Mouse (Mus musculus): ENCODE data around the gene Cd47.

DNA sequence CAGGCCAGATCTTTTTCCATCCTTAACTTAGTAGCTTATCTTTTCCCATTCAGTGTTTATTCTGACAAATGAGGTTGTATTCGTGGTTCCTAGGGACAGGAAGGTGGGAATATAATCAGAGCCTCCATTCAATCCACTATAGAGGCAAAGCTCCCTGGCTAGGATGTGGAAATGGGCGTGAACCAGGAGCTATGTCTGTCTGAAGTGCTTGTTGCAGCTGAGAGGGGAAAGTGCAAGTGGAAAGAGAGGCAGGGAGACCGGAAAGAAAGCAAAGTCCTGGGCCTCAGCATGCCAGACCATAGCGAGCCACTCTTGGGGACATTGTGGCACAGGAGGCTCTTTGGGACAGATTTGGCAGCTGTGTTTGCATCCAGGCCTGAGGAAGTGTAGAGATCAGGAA, 94.3 kb downstream of the Cd47 start:
- no peak for TF ChIP-seq CTCF (IDR thresholded peaks at IDR 0.05; ENCODE audit: control insufficient read depth, insufficient read depth, insufficient replicate concordance, low read depth, low read length)
- TF ChIP-seq POLR2A (IDR thresholded peaks at IDR 0.05; ENCODE audit: control insufficient read depth, low read depth, low read length): no peak

Measured in testis, adult 2 months (tissue).